Mouse (Mus musculus): ENCODE results near the gene Cadm4. TPM values are rescaled to one million over a fixed set of nuclear protein-coding genes. Genes with fewer than 3 reads are reported as not detected.
"Not testable (repeated sequence)": the region's sequence is repeated elsewhere in the genome, so short reads cannot be mapped to it uniquely, and the experiment has no call there.

The Cadm4 gene
- total RNA-seq, 1 experiment from 2014 or later: 0.35 TPM

DNA sequence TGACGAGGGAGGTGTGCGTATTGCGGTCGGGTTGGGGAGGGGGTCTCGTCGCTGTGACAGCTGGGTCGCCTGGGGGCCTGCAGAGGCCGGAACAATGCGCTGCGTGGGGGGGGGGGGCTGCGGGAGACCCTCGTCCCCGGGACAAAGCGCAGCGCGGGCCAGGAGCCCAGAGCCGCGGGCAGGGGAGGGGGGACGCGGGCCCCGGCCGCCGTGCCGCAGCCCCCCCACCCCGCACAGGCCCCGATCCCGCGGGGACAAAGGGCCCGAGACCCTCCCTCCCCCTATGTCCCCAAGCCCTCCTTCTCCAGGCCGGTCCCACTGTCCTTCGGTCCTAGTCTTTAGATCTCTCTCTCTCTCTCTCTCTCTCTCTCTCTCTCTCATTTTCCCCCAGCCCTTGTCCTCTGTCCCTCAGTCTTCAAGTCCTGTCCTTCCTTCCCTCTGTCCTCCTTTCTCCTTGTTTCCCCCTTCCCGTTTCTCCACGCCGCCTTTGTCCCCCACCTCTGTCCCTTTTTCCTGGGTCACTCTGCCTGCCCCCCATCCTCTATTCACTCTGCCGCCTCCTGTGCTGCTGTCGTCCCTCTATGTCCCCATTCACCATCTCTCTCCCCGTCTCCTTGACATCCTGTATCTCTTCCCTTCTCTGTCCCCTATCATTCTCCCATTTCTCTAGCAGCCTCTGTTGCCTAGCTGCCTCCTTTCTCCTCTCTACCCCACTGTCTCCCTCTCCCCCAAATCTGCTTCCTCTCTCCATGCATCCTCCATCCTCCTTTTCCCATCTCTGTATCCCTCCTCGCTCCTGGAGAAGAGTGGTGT is 591 bp downstream of the Cadm4 start:
- ATAC-seq (replicated peaks in 1 of 2; ENCODE audit: insufficient read depth in 1 of 2, low FRiP score in 2 of 2, low TSS enrichment in 1 of 2, low read depth in 1 of 2, poor library complexity in 2 of 2, severe bottlenecking in 2 of 2): no peak

- ATAC-seq (replicated peaks in 1 of 2; ENCODE audit: insufficient read depth in 1 of 2, low FRiP score in 2 of 2, low TSS enrichment in 1 of 2, low read depth in 1 of 2, poor library complexity in 2 of 2, severe bottlenecking in 2 of 2): not testable (repeated sequence)
Observed at GRCm38 (mm10) chr7:24483291-24483690, 1.5 kb downstream of the Cadm4 start.

GRCm38 (mm10) chr7:24485481-24485880 is 3.7 kb downstream of the Cadm4 start:
- no peak for ATAC-seq (replicated peaks in 1 of 2; ENCODE audit: insufficient read depth in 1 of 2, low FRiP score in 2 of 2, low TSS enrichment in 1 of 2, low read depth in 1 of 2, poor library complexity in 2 of 2, severe bottlenecking in 2 of 2)

DNA sequence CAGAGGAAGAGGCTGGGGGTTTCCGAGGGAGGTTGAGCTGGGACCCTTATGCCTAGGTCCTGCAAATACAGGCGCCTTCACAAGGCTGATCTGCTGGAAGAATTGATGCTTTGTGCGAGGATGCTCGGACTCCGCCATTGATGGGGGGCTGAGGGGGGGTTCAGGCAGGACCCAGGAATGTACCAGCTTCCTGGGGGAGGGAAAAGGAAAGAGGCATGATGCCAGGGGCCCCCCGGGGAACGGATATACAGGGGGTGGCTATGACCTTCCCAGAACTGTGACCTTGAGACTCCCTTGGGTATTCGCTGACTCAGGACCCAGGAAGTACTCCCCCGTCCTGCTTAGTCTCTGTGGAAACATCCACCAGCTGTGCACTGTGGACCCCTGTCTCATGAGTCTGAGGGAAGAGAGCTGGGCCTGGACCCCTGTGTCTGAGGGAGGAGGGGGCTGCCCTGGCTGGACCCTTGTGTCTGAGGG is 4.9 kb downstream of the Cadm4 start:
- ATAC-seq (replicated peaks in 1 of 2; ENCODE audit: insufficient read depth in 1 of 2, low FRiP score in 2 of 2, low TSS enrichment in 1 of 2, low read depth in 1 of 2, poor library complexity in 2 of 2, severe bottlenecking in 2 of 2): no peak

DNA sequence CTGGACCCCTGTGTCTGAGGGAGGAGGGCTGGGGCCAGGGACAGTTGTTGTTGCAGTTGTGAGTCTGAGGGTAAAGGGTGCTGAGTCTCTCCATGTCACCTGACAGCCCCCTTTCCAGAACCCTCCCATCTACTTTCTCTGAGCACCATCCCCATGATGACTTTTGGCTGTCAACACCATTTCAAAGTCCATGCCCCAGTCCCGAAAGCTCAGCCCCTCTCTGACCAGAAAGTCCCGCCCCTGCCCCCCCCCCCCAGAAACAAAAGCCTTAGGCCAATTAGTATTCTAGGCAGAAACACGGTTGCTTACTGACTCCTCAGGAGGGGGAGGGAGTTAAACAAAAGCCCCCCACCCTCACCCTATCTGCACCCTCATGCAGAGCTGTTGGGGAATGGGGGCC is 5.6 kb downstream of the Cadm4 start:
- ATAC-seq (replicated peaks in 1 of 2; ENCODE audit: insufficient read depth in 1 of 2, low FRiP score in 2 of 2, low TSS enrichment in 1 of 2, low read depth in 1 of 2, poor library complexity in 2 of 2, severe bottlenecking in 2 of 2): no peak

- ATAC-seq (replicated peaks in 1 of 2; ENCODE audit: insufficient read depth in 1 of 2, low FRiP score in 2 of 2, low TSS enrichment in 1 of 2, low read depth in 1 of 2, poor library complexity in 2 of 2, severe bottlenecking in 2 of 2): no peak
Observed at GRCm38 (mm10) chr7:24488303-24488702, 6.5 kb downstream of the Cadm4 start.

DNA sequence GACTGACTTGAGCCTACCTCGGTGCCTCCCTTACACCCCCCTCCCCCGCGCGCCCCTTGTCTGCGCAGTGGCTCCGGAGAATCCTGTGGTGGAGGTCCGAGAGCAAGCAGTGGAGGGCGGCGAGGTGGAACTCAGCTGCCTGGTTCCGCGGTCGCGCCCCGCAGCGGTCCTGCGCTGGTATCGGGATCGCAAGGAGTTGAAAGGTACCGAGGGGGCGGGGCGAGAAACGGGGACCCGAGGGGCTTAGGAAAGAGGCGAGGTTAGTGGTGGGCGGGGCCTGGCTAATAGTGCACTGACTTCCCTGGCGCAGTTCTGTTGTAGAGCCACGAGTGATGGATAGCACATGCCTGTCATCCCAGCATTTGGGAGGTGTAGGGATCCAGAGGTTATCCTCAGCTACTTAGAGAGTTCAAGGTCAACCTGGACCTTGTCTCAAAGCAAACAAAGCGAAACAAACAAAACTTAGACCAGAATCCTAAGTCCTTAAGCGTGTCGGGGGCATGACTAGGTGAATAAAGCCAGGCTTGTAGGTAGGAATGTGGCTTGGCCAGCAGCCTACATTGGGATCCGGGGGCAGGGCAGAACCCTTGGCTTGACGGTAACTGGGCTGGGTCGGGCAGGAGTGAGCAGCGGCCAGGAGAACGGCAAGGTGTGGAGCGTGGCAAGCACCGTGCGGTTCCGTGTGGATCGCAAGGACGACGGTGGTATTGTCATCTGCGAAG is 18.2 kb downstream of the Cadm4 start:
- ATAC-seq (replicated peaks in 1 of 2; ENCODE audit: insufficient read depth in 1 of 2, low FRiP score in 2 of 2, low TSS enrichment in 1 of 2, low read depth in 1 of 2, poor library complexity in 2 of 2, severe bottlenecking in 2 of 2): peak; percentile 38 to 44; a peak in 2 of 4 replicates

DNA sequence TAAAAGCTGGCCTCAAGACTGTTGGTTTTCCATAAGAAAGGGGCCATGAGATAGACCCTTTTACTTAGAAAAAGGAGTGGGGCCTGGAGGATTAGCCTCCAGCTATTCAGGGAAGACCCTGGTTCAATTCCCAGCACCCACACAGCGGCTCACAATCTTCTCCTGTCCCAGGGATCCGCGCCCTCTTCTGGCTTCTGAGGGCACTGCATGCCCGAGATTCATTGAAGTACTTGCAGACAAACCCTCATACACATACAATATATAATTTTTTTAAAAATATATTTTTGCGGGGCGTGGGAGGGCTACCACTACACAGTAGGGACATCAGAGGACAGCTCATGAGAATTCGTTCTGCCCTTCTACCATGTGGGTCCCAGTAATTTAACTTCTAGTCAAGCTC is 19.1 kb downstream of the Cadm4 start:
- no peak for ATAC-seq (replicated peaks in 1 of 2; ENCODE audit: insufficient read depth in 1 of 2, low FRiP score in 2 of 2, low TSS enrichment in 1 of 2, low read depth in 1 of 2, poor library complexity in 2 of 2, severe bottlenecking in 2 of 2)

GRCm38 (mm10) chr7:24501492-24501891 is 19.7 kb downstream of the Cadm4 start:
- no peak for ATAC-seq (replicated peaks in 1 of 2; ENCODE audit: insufficient read depth in 1 of 2, low FRiP score in 2 of 2, low TSS enrichment in 1 of 2, low read depth in 1 of 2, poor library complexity in 2 of 2, severe bottlenecking in 2 of 2)

DNA sequence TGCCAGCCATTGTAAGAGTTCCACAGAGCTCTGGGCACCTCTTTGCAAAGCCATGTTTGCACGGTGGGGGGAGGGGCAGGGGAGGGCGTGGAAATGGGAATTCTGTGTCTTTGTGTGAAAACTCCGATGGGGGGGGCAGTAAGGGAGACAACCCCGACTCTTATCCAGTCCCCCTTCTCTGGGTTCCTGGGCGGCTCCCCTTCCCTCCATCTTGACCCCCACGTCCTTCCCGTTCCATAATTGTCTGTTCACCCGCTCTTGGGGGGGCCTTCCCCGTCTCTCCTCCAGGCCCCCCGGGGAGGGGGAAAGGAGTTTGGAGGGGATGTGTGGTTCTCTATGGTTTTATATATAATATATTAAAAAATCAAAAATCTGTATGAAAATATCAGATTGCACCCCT is 22.2 kb downstream of the Cadm4 start:
- no peak for ATAC-seq (replicated peaks in 1 of 2; ENCODE audit: insufficient read depth in 1 of 2, low FRiP score in 2 of 2, low TSS enrichment in 1 of 2, low read depth in 1 of 2, poor library complexity in 2 of 2, severe bottlenecking in 2 of 2)

DNA sequence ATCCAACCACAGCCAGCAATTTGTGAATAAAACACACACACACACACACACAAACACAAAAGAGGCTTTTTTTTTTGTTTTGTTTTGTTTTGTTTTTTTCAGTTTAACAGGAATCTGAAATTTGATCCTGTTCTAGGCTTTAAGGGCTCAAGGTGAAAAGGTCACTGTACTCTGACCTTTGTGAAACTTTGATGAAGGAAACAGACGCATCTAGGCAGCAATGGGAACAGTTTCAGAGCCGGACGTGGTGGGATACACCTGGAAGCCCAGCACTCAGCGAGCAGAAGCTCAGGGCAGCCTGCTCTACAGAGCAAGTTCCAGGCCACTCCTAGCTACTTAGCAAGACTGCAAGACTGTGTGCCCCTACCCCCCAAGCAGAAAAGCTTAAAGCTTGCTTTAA is 23.0 kb downstream of the Cadm4 start:
- no peak for ATAC-seq (replicated peaks in 1 of 2; ENCODE audit: insufficient read depth in 1 of 2, low FRiP score in 2 of 2, low TSS enrichment in 1 of 2, low read depth in 1 of 2, poor library complexity in 2 of 2, severe bottlenecking in 2 of 2)

- ATAC-seq (replicated peaks in 1 of 2; ENCODE audit: insufficient read depth in 1 of 2, low FRiP score in 2 of 2, low TSS enrichment in 1 of 2, low read depth in 1 of 2, poor library complexity in 2 of 2, severe bottlenecking in 2 of 2): no peak
Observed at GRCm38 (mm10) chr7:24505447-24506064, 23.7 kb downstream of the Cadm4 start.

- ATAC-seq (replicated peaks in 1 of 2; ENCODE audit: insufficient read depth in 1 of 2, low FRiP score in 2 of 2, low TSS enrichment in 1 of 2, low read depth in 1 of 2, poor library complexity in 2 of 2, severe bottlenecking in 2 of 2): no peak
Observed at GRCm38 (mm10) chr7:24506065-24506459, 24.2 kb downstream of the Cadm4 start.

DNA sequence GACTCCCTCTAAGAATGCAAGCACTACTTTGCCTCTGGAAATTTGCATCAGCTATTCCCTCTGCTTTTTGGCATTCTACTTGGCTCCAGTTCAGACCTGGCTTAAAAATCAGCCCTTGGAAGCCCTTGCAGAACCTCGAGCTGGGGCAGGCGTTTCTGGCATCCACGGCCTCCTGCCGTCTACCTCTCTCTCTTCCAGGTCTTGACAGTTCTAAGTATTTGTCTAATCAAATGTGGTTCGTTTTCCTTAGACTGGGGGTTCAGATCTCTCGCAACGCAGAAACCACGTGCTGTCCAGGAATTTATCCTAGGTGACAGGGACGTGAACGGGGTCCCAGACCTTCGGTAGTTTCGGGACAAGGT is 24.6 kb downstream of the Cadm4 start:
- ATAC-seq (replicated peaks in 1 of 2; ENCODE audit: insufficient read depth in 1 of 2, low FRiP score in 2 of 2, low TSS enrichment in 1 of 2, low read depth in 1 of 2, poor library complexity in 2 of 2, severe bottlenecking in 2 of 2): no peak

DNA sequence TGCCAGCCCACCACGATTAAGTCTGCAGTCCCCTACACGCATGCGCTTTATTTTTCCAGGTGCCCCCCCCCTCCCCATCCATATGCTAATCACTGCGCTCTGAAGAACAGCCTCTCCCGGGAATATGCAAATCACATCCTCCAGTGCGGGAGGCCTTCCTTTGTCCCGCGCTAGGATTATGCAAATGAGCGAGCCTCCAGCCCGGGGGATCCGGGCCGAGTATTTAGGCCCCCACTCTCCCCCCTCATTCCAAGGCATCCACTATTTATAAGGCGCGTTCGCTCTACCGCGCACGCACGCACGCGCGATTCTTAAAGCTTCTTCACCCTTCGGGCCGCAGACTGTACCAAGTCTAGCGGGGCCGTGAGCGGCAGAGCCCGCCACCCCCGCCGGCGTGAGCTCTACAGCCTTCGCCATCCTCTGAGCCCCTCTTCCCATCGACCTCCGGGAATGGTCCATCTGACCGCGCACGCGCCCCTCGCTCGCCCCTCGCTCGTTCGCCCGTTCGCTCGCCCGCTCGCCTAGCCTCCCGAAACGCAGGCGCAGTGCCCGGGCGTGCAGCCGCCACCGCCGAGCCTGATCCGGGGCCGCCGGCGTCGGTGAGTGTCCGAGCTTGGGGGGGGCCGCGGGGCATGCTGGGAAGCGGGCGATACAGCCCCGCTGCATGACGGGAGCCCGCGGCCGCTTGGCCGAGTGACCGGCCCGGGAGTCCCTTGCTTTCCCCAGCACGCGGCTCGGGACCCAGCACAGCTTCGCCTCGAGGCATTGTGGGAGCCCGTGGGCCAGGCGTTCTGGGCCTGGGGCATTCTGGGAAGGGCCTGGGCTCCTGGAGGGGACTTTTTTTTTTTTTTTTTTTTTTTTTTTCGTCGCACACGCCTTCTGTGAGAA is 25.3 kb downstream of the Cadm4 start, which contains the start of gene Zfp428:
Gene Zfp428, plus strand, starts transcription at position 169 of the 888 bp plus-strand sequence.
- ATAC-seq (replicated peaks in 1 of 2; ENCODE audit: insufficient read depth in 1 of 2, low FRiP score in 2 of 2, low TSS enrichment in 1 of 2, low read depth in 1 of 2, poor library complexity in 2 of 2, severe bottlenecking in 2 of 2): peak; percentile 40 to 60

DNA sequence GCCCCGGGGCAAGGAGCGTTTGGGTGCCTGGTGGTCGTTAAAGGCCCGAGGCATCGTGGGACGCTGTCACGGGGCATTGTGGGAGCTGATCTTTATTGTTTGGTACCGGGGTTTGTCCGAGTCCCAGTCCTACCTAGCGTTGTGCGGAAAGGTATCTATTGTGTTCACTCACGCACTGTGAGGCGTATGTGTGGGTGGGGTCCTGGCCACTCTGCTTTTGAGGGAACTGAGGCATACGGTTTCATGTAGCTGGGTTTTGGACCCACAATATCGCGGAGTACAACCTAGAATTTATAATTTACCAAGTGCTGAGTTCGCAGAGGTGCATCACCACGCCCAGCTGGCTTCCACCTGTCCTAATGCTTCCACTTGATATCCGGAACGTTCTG is 25.9 kb downstream of the Cadm4 start:
- ATAC-seq (replicated peaks in 1 of 2; ENCODE audit: insufficient read depth in 1 of 2, low FRiP score in 2 of 2, low TSS enrichment in 1 of 2, low read depth in 1 of 2, poor library complexity in 2 of 2, severe bottlenecking in 2 of 2): peak in 1 of 2 experiments; percentile 9; a peak in 1 of 4 replicates

DNA sequence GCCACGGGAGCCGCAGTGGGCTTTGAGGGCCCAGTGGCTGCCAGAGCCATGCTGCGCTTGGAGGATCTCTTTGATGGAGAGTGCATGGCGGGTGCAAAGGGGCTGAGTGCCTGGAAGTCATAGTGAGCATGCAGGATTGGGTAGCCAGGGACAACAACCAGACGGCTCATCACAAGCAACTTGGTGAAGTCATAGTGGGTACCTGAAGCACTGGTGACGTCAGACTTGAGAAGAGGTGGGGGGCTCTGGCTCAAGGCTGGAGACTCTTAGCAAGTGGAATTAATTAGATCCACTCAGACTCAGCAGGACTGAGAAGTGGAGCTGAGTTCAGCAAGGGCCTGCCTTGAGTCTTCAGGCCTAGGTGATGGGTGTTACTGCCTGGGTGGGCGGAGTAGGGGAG is 30.5 kb downstream of the Cadm4 start, which contains the start of gene AC161166.1:
Gene AC161166.1, minus strand, starts transcription at position 101 of the 400 bp plus-strand sequence.
- no peak for ATAC-seq (replicated peaks in 1 of 2; ENCODE audit: insufficient read depth in 1 of 2, low FRiP score in 2 of 2, low TSS enrichment in 1 of 2, low read depth in 1 of 2, poor library complexity in 2 of 2, severe bottlenecking in 2 of 2)
